Mouse (Mus musculus) CD4-positive naive resting alpha-beta T cell, adult 76 days (primary cell): ENCODE data around the gene Fam205a1. TPM values are rescaled to one million over a fixed set of nuclear protein-coding genes. Genes with fewer than 3 reads are reported as not detected.

ENCODE experiments used
- total RNA-seq: library from RNA; stranded (reverse); gene quantifications from one replicate; pipeline ENCODE4 v1.2.4, GENCODE M21; 2023

Fam205a1 gene
- total RNA-seq: not detected

DNA sequence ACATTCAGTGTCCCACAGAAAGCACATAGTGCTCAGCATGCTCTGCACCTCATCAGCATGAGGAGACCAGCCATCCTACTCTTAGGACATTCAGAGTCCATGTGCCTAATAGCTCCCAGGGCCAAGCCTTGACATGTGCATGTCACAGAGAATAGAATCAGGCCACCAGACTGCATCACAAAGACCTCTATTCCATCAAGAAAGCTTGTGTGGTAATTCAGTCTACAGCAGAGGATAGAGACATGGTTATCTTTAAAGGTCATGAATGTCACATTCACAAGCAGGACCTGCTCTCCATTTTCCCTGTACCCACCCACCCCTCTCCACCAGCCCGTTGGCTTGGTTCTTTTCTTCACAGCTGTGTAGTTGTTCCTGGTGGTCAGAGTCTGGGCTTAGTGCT lies at the start of gene Fam205a1:
Fam205a1 (minus strand) TSS at position 101 of the 400 bp plus-strand sequence.

DNA sequence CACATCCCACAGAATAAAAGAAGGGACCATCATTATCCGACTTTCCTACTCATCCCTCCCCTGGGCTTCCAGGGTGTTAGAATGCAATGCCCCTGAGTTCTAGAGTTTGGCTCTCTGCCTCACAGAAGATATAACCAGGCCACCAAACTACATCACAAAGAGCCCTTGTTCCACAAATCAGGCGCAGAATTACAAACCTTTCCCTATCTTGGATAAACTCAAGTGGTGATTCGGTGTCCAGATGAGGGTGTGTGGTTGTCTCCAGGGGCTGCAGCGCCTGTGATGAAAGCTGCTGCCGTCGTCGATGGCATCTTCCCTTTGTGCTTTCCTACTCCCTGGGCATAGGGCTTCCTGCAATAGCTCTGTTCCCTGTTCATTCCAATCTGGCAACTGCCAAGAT lies 20.4 kb upstream of the Fam205a1 start, which contains the start of gene Fam205c:
Fam205c (minus strand) TSS at position 101 of the 400 bp plus-strand sequence.

DNA sequence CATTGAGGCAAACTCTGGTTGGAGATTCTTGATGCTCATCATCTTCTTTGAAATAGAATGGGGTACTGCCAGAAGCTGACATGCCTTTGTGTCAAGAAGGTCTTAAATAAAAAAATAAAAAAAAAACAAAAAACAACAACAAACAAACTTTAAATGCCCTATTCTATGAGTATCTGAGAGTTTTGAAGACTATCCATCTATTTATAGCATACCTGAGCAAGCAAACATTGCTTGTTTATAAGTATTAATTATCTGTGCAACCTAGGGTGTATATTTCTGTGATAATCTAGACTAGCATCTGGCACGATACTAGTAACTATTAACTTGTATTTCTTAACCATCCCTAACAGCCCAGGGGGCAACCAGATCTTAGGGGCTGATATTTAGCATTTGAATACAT lies 3.0 kb upstream of the Fam205a1 start, which contains the start of gene Gm12394:
Gm12394 (minus strand) TSS at position 101 of the 400 bp plus-strand sequence.

Other genes with a start within 250 kb of the Fam205a1 start
- not detected for gene Gm10591, start 241.7 kb downstream of the Fam205a1 start, total RNA-seq
- gene Gm2564, start 224.2 kb downstream of the Fam205a1 start, total RNA-seq: not detected
- gene Ccl27b, start 198.6 kb downstream of the Fam205a1 start, total RNA-seq: not detected
- not detected for gene Il11ra2, start 192.0 kb downstream of the Fam205a1 start, total RNA-seq
- gene 4930578G10Rik, start 118.3 kb downstream of the Fam205a1 start, total RNA-seq: not detected
- gene Ccl19, start 97.3 kb downstream of the Fam205a1 start, total RNA-seq: not detected
- gene Ccl21a, start 79.9 kb downstream of the Fam205a1 start, total RNA-seq: not detected
- gene Gm12394, start 2.9 kb upstream of the Fam205a1 start, total RNA-seq: not detected
- not detected for gene Fam205c, start 20.3 kb upstream of the Fam205a1 start, total RNA-seq
- gene Phf24, start 62.8 kb upstream of the Fam205a1 start, total RNA-seq: not detected
- 34.9 TPM for gene Dnajb5, start 95.9 kb upstream of the Fam205a1 start, total RNA-seq
- not detected for gene 1700022I11Rik, start 115.7 kb upstream of the Fam205a1 start, total RNA-seq
- 130 TPM for gene Vcp, start 146.6 kb upstream of the Fam205a1 start, total RNA-seq
- 14.8 TPM for gene Fancg, start 156.6 kb upstream of the Fam205a1 start, total RNA-seq
- 42.0 TPM for gene Pigo, start 171.9 kb upstream of the Fam205a1 start, total RNA-seq
- gene Stoml2, start 177.8 kb upstream of the Fam205a1 start, total RNA-seq: 43.4 TPM
- 7.8 TPM for gene Fam214b, start 192.3 kb upstream of the Fam205a1 start, total RNA-seq
- gene Unc13b, start 205.1 kb upstream of the Fam205a1 start, total RNA-seq: 1.6 TPM